Mouse (Mus musculus): ENCODE data around the gene Dntt. TPM values are rescaled to one million over a fixed set of nuclear protein-coding genes. Genes with fewer than 3 reads are reported as not detected.

Gene Dntt
- polyA plus RNA-seq, 1 experiment from 2014 or later: 0.06 TPM

- Histone ChIP-seq H3K36me3 (no peaks in the 10 kb centered on the region), H3K4me3 (peak overlapping the region; percentile 35), H3K4me1 (peaks cover 8% of the 10 kb centered on the region), H3K27ac (no peak overlapping the region), H3K9me3 (no peaks in the 10 kb centered on the region), H3K27me3 (ENCODE audit: insufficient read depth, poor library complexity, severe bottlenecking) (peaks cover 50% of the 10 kb centered on the region)
- DNase-seq (ENCODE audit: low spot score): no peak
- WGBS: 15% methylated on average over 14 of the region's 14 CpGs
Observed at GRCm38 (mm10) chr19:41015951-41016716, 12.9 kb upstream of the Dntt start.

GRCm38 (mm10) chr19:41019164-41019675 lies 9.9 kb upstream of the Dntt start:
- Histone ChIP-seq H3K4me1 (peaks cover 3% of the 10 kb centered on the region; the same call in 1 of the 2 replicates), H3K9me3 (no peaks in the 10 kb centered on the region), H3K4me3 (no peak overlapping the region), H3K27ac (no peak overlapping the region), H3K36me3 (no peaks in the 10 kb centered on the region), H3K27me3 (ENCODE audit: insufficient read depth, poor library complexity, severe bottlenecking) (peaks cover 46% of the 10 kb centered on the region)
- no peak for DNase-seq (ENCODE audit: low spot score)
- WGBS: 78% methylated on average over 5 of the region's 5 CpGs

- DNase-seq (ENCODE audit: low spot score): no peak
- Histone ChIP-seq H3K4me3 (no peak overlapping the region), H3K27me3 (ENCODE audit: insufficient read depth, poor library complexity, severe bottlenecking) (peaks cover 39% of the 10 kb centered on the region), H3K9me3 (no peaks in the 10 kb centered on the region), H3K36me3 (no peaks in the 10 kb centered on the region), H3K27ac (no peak overlapping the region), H3K4me1 (peaks cover 3% of the 10 kb centered on the region; the same call in 1 of the 2 replicates)
- 63% methylated on average over 3 of the region's 3 CpGs for WGBS
Observed at GRCm38 (mm10) chr19:41020537-41020936, 8.5 kb upstream of the Dntt start.

GRCm38 (mm10) chr19:41022244-41022643 lies 6.8 kb upstream of the Dntt start:
- H3K27me3 ChIP-seq (ENCODE audit: insufficient read depth, poor library complexity, severe bottlenecking): peaks cover 34% of the 10 kb centered on the region
- H3K9me3 ChIP-seq: no peaks in the 10 kb centered on the region
- DNase-seq (ENCODE audit: low spot score): no peak
- no peak overlapping the region for H3K27ac ChIP-seq
- WGBS: 82% methylated on average over 4 of the region's 4 CpGs
- H3K36me3 ChIP-seq: no peaks in the 10 kb centered on the region
- no peak overlapping the region for H3K4me3 ChIP-seq
- no peaks in the 10 kb centered on the region for H3K4me1 ChIP-seq

GRCm38 (mm10) chr19:41026551-41026950 lies 2.5 kb upstream of the Dntt start:
- no peaks in the 10 kb centered on the region for H3K36me3 ChIP-seq
- DNase-seq (ENCODE audit: low spot score): no peak
- H3K27me3 ChIP-seq (ENCODE audit: insufficient read depth, poor library complexity, severe bottlenecking): peaks cover 12% of the 10 kb centered on the region; the same call in 1 of the 2 replicates
- H3K9me3 ChIP-seq: no peaks in the 10 kb centered on the region
- no peak overlapping the region for H3K4me3 ChIP-seq
- no peak overlapping the region for H3K27ac ChIP-seq
- H3K4me1 ChIP-seq: no peaks in the 10 kb centered on the region
- WGBS: 85% methylated on average over 8 of the region's 8 CpGs

GRCm38 (mm10) chr19:41027024-41027423 lies 2.1 kb upstream of the Dntt start:
- 88% methylated on average over 5 of the region's 5 CpGs for WGBS
- 0 out of 2 replicates have a peak, but pooled peaks cover 12% of the 10 kb centered on the region for H3K27me3 ChIP-seq (ENCODE audit: insufficient read depth, poor library complexity, severe bottlenecking)
- DNase-seq (ENCODE audit: low spot score): no peak
- H3K27ac ChIP-seq: no peak overlapping the region
- no peaks in the 10 kb centered on the region for H3K4me1 ChIP-seq
- no peaks in the 10 kb centered on the region for H3K9me3 ChIP-seq
- H3K36me3 ChIP-seq: no peaks in the 10 kb centered on the region
- H3K4me3 ChIP-seq: no peak overlapping the region

GRCm38 (mm10) chr19:41027601-41028000 lies 1.5 kb upstream of the Dntt start:
- H3K4me1 ChIP-seq: no peaks in the 10 kb centered on the region
- WGBS: 88% methylated on average over 9 of the region's 9 CpGs
- DNase-seq (ENCODE audit: low spot score): no peak
- no peaks in the 10 kb centered on the region for H3K36me3 ChIP-seq
- no peak overlapping the region for H3K27ac ChIP-seq
- H3K27me3 ChIP-seq (ENCODE audit: insufficient read depth, poor library complexity, severe bottlenecking): 0 out of 2 replicates have a peak, but pooled peaks cover 8% of the 10 kb centered on the region
- no peak overlapping the region for H3K4me3 ChIP-seq
- H3K9me3 ChIP-seq: no peaks in the 10 kb centered on the region

GRCm38 (mm10) chr19:41030161-41030560 lies 1.1 kb downstream of the Dntt start:
- Histone ChIP-seq H3K4me3 (no peak overlapping the region), H3K27ac (no peak overlapping the region), H3K4me1 (no peaks in the 10 kb centered on the region), H3K36me3 (no peaks in the 10 kb centered on the region), H3K9me3 (no peaks in the 10 kb centered on the region), H3K27me3 (ENCODE audit: insufficient read depth, poor library complexity, severe bottlenecking) (no peaks in the 10 kb centered on the region)
- DNase-seq (ENCODE audit: low spot score): no peak
- 72% methylated on average over 6 of the region's 6 CpGs for WGBS

GRCm38 (mm10) chr19:41031009-41031408 lies 1.9 kb downstream of the Dntt start:
- WGBS: 62% methylated on average over 11 of the region's 11 CpGs
- Histone ChIP-seq H3K27ac (no peak overlapping the region), H3K36me3 (no peaks in the 10 kb centered on the region), H3K27me3 (ENCODE audit: insufficient read depth, poor library complexity, severe bottlenecking) (no peaks in the 10 kb centered on the region), H3K9me3 (no peaks in the 10 kb centered on the region), H3K4me1 (peaks cover 3% of the 10 kb centered on the region; the same call in 1 of the 2 replicates), H3K4me3 (no peak overlapping the region)
- no peak for DNase-seq (ENCODE audit: low spot score)

GRCm38 (mm10) chr19:41031869-41032268 lies 2.8 kb downstream of the Dntt start:
- H3K36me3 ChIP-seq: no peaks in the 10 kb centered on the region
- H3K27me3 ChIP-seq (ENCODE audit: insufficient read depth, poor library complexity, severe bottlenecking): no peaks in the 10 kb centered on the region
- no peak overlapping the region for H3K4me3 ChIP-seq
- no peaks in the 10 kb centered on the region for H3K9me3 ChIP-seq
- no peak for DNase-seq (ENCODE audit: low spot score)
- H3K4me1 ChIP-seq: peaks cover 4% of the 10 kb centered on the region; the same call in 1 of the 2 replicates
- no peak overlapping the region for H3K27ac ChIP-seq
- 78% methylated on average over 6 of the region's 6 CpGs for WGBS

GRCm38 (mm10) chr19:41035809-41036551 lies 6.9 kb downstream of the Dntt start:
- Histone ChIP-seq H3K4me3 (no peak overlapping the region), H3K4me1 (peaks cover 4% of the 10 kb centered on the region; the same call in 1 of the 2 replicates), H3K9me3 (no peaks in the 10 kb centered on the region), H3K27ac (no peak overlapping the region), H3K27me3 (ENCODE audit: insufficient read depth, poor library complexity, severe bottlenecking) (no peaks in the 10 kb centered on the region), H3K36me3 (no peaks in the 10 kb centered on the region)
- DNase-seq (ENCODE audit: low spot score): no peak
- WGBS: 54% methylated on average over 4 of the region's 4 CpGs

- Histone ChIP-seq H3K4me1 (peaks cover 4% of the 10 kb centered on the region; the same call in 1 of the 2 replicates), H3K27ac (no peak overlapping the region), H3K9me3 (no peaks in the 10 kb centered on the region), H3K4me3 (no peak overlapping the region), H3K27me3 (ENCODE audit: insufficient read depth, poor library complexity, severe bottlenecking) (no peaks in the 10 kb centered on the region), H3K36me3 (no peaks in the 10 kb centered on the region)
- DNase-seq (ENCODE audit: low spot score): no peak
- WGBS: 81% methylated on average over 7 of the region's 7 CpGs
Observed at GRCm38 (mm10) chr19:41039110-41039509, 10.0 kb downstream of the Dntt start.

Data from heart, embryonic 10.5 days (tissue).